Mouse (Mus musculus) neural tube, embryonic 14.5 days (tissue): ENCODE results near the gene Rsph3b. TPM values are rescaled to one million over a fixed set of nuclear protein-coding genes. Genes with fewer than 3 reads are reported as not detected.

Experiments used
- ATAC-seq: fragments of 200-750 bp; cut with Nextera tagmentation; 2 replicates; pipeline ENCODE4 v1.8.0; 2017; ENCODE audit warnings: low read depth, mild to moderate bottlenecking, moderate TSS enrichment, moderate library complexity
- H3K27ac ChIP-seq: fragments of 300-500 bp; sonication (generic); 2 replicates; pipeline ENCODE4 v1.5.1; 2014; ENCODE audit warnings: low read depth, mild to moderate bottlenecking, control low read depth, low read length, moderate library complexity, mixed read lengths
- H3K27me3 ChIP-seq: fragments of 300-500 bp; sonication (generic); 2 replicates; pipeline ENCODE4 v1.6.1; 2014; ENCODE audit warnings: low read length; ENCODE audit not compliant: control insufficient read depth, insufficient read depth
- H3K36me3 ChIP-seq: fragments of 300-500 bp; sonication (generic); 2 replicates; pipeline ENCODE4 v1.6.1; 2014; ENCODE audit warnings: low read length, mixed read lengths; ENCODE audit not compliant: control insufficient read depth, insufficient read depth
- H3K4me1 ChIP-seq: fragments of 300-500 bp; sonication (generic); 2 replicates; pipeline ENCODE4 v1.6.1; 2014; ENCODE audit warnings: low read length; ENCODE audit not compliant: control insufficient read depth, insufficient read depth
- H3K4me2 ChIP-seq: fragments of 300-500 bp; sonication (generic); 2 replicates; pipeline ENCODE4 v1.6.1; 2014; ENCODE audit warnings: mild to moderate bottlenecking, low read depth, low read length, control low read depth
- H3K4me3 ChIP-seq: fragments of 300-500 bp; sonication (generic); 2 replicates; pipeline ENCODE4 v1.5.1; 2014; ENCODE audit warnings: low read depth, low read length, control low read depth, mixed read lengths
- H3K9ac ChIP-seq: fragments of 300-500 bp; sonication (generic); replicated peaks from 2 replicates; pipeline ENCODE4 v1.6.1; 2014; ENCODE audit warnings: low read depth, mild to moderate bottlenecking, control low read depth, low read length, mixed read lengths
- H3K9me3 ChIP-seq: fragments of 300-500 bp; sonication (generic); 2 replicates; pipeline ENCODE4 v1.6.1; 2016; ENCODE audit warnings: low read length; ENCODE audit not compliant: control insufficient read depth
- WGBS: fragments of 180-500 bp; shearing (Covaris S2); extraction: QIAGEN DNeasy Blood & Tissue Kit; methylation state at CpG from one replicate; pipeline ENCODE4 v1.1.7; 2014; 5-methylcytosine and 5-hydroxymethylcytosine counted together
- polyA plus RNA-seq: library from polyadenylated mRNA; unstranded; fragments of >200 nt; fragmentation: Nextera tagmentation; extraction: Ambion mirVana; gene quantifications from 2 replicates; pipeline ENCODE4 v1.2.1, GENCODE M21; 2014

Rsph3b gene
- polyA plus RNA-seq, 1 experiment from 2014 or later = 57.8 TPM

DNA sequence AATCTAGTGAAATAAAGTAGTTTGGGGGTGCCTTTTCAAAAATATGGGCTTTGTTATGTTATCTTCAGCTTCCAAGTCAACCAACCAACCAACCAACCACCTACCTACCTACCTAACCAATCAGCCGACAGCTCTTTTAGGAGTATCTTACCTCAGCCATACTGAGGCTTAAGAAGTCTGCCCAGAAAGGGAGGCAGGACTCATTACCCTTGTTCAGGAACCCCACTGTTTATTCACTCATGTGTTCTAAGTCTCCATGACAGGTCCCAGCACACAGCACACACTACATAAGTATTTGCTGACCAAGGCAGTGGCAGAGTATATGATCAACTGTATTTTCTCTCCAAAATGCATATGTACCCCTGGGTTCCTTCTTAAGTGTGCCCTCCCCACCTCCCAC, 64.0 kb downstream of the Rsph3b start:
- Histone ChIP-seq H3K4me3 (no peak overlapping the region), H3K9me3 (no peaks in the 10 kb centered on the region), H3K27me3 (no peaks in the 10 kb centered on the region), H3K4me1 (no peaks in the 10 kb centered on the region), H3K9ac (no peak overlapping the region), H3K36me3 (no peaks in the 10 kb centered on the region), H3K27ac (no peak overlapping the region), H3K4me2 (no peak overlapping the region)
- 87% methylated on average over 1 of the region's 1 CpGs for WGBS
- ATAC-seq = no peak

DNA sequence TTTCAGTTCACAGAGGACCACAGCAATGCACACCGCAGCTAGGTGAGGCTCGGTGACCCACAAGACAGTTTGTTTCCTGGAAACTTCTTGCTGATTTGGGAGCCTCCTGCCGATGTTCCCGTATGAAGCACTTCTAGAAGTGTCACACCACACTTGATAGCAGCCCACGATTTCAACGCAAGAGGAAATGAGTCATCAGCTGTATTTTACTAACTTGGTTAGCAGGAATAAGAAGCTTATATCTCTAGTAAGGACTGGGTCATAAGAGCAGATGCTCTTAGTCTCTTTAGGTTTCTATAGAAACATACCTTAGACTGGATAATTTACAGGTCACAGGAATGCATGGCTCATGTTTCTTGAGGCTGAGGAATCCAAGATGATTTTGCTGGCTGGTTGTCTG, 67.2 kb downstream of the Rsph3b start:
- no peaks in the 10 kb centered on the region for H3K4me1 ChIP-seq
- no peak overlapping the region for H3K4me3 ChIP-seq
- H3K27me3 ChIP-seq = no peaks in the 10 kb centered on the region
- H3K9ac ChIP-seq = no peak overlapping the region
- WGBS = 90% methylated on average over 6 of the region's 6 CpGs
- ATAC-seq = no peak
- H3K27ac ChIP-seq = no peak overlapping the region
- H3K9me3 ChIP-seq = no peaks in the 10 kb centered on the region
- no peaks in the 10 kb centered on the region for H3K36me3 ChIP-seq
- no peak overlapping the region for H3K4me2 ChIP-seq

DNA sequence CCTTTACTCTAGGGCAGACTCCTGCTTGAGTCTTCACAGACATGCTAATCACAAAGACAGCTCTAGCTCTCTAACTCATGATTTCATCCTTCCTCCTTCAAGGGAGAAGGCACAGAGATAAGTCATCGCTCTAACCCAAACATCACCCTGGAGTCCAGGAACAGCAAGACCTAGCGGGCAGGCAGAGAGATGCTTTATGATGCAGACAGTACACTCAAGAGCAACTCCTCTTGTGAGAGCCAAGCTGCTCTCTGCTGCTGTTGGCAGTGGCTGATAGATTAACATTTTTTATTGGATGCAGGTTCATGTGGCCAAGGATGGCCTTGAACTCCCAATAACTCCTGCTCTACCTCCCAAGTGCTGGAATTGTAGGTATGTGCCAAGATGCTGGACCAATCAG, 77.1 kb downstream of the Rsph3b start:
- no peaks in the 10 kb centered on the region for H3K4me1 ChIP-seq
- no peaks in the 10 kb centered on the region for H3K36me3 ChIP-seq
- no peak for ATAC-seq
- H3K27ac ChIP-seq = no peak overlapping the region
- H3K9me3 ChIP-seq = no peaks in the 10 kb centered on the region
- no peak overlapping the region for H3K4me2 ChIP-seq
- 96% methylated on average over 2 of the region's 2 CpGs for WGBS
- no peak overlapping the region for H3K4me3 ChIP-seq
- no peaks in the 10 kb centered on the region for H3K27me3 ChIP-seq
- no peak overlapping the region for H3K9ac ChIP-seq

DNA sequence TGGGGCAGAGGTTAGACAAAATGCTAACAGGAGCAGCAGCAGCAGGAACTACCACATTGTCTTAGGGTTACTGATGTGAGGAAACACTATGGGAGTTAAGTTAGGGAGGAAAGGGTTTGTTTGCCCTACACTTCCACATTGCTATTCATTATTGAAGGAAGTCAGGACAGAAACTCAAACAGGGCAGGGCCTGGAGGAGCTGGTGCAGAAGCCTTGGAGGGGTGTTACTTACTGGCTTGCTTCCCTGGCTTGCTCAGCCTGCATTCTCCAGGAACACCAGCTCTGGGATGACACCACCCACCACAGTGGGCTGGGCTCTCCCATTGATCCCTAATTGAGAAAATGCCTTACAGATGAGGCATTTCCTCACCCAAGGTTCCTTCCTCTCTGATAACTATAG, 79.7 kb downstream of the Rsph3b start:
- no peaks in the 10 kb centered on the region for H3K36me3 ChIP-seq
- H3K9ac ChIP-seq = no peak overlapping the region
- no peak overlapping the region for H3K4me2 ChIP-seq
- H3K4me1 ChIP-seq = no peaks in the 10 kb centered on the region
- no peaks in the 10 kb centered on the region for H3K9me3 ChIP-seq
- no peak overlapping the region for H3K27ac ChIP-seq
- no peaks in the 10 kb centered on the region for H3K27me3 ChIP-seq
- no peak for ATAC-seq
- no peak overlapping the region for H3K4me3 ChIP-seq

DNA sequence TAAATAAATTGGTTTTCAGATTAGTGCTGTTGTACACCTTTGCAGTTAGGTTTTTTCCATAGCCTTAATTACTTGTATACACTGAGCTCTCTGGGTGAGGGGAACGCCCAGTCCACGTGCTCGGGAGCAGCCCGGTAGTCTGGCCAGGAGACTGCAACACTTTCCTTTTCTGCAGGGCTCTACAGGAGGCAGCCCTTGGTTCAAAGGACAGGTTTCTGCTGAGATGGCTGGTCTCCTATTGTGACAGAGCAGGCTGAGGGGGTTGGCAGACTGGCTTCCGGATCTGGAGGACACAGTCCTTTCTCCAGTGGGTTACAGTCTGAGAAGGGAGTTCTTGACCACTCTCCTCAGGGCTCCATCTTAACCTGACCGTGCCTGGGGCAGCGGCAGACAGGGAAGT, 80.7 kb downstream of the Rsph3b start:
- 22% methylated on average over 7 of the region's 7 CpGs for WGBS
- no peak for ATAC-seq
- no peak overlapping the region for H3K4me3 ChIP-seq

GRCm38 (mm10) chr17:6866576-6866975, 81.9 kb downstream of the Rsph3b start:
- ATAC-seq = no peak
- 77% methylated on average over 1 of the region's 1 CpGs for WGBS
- Histone ChIP-seq H3K36me3 (no peaks in the 10 kb centered on the region), H3K4me2 (no peak overlapping the region), H3K4me1 (peaks cover 6% of the 10 kb centered on the region), H3K4me3 (no peak overlapping the region), H3K27me3 (no peaks in the 10 kb centered on the region), H3K27ac (no peak overlapping the region), H3K9me3 (no peaks in the 10 kb centered on the region), H3K9ac (no peak overlapping the region)

More for the DNA sequence above, 80.7 kb downstream of the Rsph3b start:
- H3K27ac ChIP-seq = no peak overlapping the region
- H3K9me3 ChIP-seq = no peaks in the 10 kb centered on the region
- H3K36me3 ChIP-seq = no peaks in the 10 kb centered on the region
- no peaks in the 10 kb centered on the region for H3K27me3 ChIP-seq
- H3K9ac ChIP-seq = no peak overlapping the region
- no peak overlapping the region for H3K4me2 ChIP-seq
- H3K4me1 ChIP-seq = no peaks in the 10 kb centered on the region

DNA sequence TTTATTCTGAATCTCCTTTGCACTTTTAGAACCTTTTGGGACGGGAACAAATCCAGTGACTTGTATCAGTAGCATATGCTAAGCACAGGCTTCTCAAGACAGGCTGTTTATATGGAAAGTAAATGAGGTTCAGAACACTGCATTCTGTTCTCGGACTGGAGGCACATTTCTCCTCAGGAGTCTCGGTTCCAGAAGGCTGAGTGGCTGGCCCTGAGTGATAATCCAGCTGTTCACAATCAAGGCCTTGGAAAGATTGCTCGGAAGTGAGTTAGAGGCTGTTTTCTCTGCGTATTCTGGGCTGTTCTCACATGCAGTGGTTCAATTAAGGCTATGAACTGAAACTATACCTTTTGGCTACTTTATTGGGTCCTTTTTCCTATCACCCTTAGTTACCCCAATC, 82.9 kb downstream of the Rsph3b start:
- peaks cover 16% of the 10 kb centered on the region for H3K4me1 ChIP-seq
- H3K36me3 ChIP-seq = no peaks in the 10 kb centered on the region
- no peaks in the 10 kb centered on the region for H3K9me3 ChIP-seq
- H3K4me3 ChIP-seq = no peak overlapping the region
- no peaks in the 10 kb centered on the region for H3K27me3 ChIP-seq
- no peak for ATAC-seq
- 40% methylated on average over 5 of the region's 5 CpGs for WGBS
- H3K4me2 ChIP-seq = no peak overlapping the region
- H3K9ac ChIP-seq = no peak overlapping the region
- H3K27ac ChIP-seq = no peak overlapping the region

GRCm38 (mm10) chr17:6864869-6865268, 83.6 kb downstream of the Rsph3b start:
- 4% methylated on average over 13 of the region's 13 CpGs for WGBS
- Histone ChIP-seq H3K27ac (no peak overlapping the region), H3K4me3 (no peak overlapping the region), H3K4me1 (peaks cover 17% of the 10 kb centered on the region), H3K9me3 (no peaks in the 10 kb centered on the region), H3K9ac (no peak overlapping the region), H3K4me2 (0 out of 2 replicates have a peak overlapping the region, but pooled peaks have one; percentile 17), H3K36me3 (no peaks in the 10 kb centered on the region), H3K27me3 (no peaks in the 10 kb centered on the region)
- ATAC-seq = no peak

DNA sequence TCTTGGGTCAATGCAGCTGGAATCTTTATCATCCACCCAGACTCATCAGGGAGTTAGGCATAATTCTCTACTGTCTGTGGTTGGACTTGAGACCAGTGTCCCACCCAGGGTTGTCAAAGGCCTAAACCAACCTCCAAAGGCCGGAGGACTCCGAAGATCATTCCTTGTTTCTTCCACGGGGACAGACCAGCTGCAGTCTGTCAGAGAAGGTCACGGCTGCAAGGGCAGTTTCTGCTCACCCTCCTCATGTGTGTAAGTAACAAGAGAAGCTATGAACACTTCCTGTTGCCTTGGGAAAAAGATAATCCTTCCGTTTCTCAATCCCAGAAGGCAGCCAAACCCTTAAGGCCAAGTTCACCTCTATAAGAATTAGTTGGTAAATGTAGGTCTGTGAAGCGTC, 85.0 kb downstream of the Rsph3b start:
- Histone ChIP-seq H3K9me3 (no peaks in the 10 kb centered on the region), H3K4me1 (peaks cover 17% of the 10 kb centered on the region), H3K27me3 (no peaks in the 10 kb centered on the region), H3K4me3 (no peak overlapping the region), H3K36me3 (no peaks in the 10 kb centered on the region), H3K27ac (no peak overlapping the region), H3K4me2 (no peak overlapping the region), H3K9ac (no peak overlapping the region)
- 90% methylated on average over 6 of the region's 6 CpGs for WGBS
- no peak for ATAC-seq
